10 mouse cellular contexts compared by ENCODE assay signal in the genomic region with DNA sequence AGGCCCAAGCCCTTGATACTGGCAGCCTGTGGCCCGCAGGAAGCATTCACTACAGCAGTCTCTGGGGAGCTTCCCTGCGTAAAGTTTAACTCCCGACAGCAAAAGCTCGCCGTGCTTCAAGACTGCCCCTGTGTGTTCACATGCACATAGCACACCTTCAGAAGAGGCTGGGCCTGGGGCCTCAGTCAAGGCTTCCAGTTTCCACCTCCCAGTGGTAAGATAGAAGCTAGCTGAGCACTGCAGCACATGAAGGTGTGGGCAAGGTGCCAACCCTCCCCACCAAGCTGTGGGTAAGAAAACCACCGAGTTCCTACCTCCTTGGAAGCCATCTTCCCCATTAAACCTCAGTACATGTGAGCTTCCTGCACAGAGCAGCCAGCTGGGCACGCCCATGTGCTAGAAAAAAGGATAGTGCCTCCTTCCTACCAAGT. TPM values are rescaled to one million over a fixed set of nuclear protein-coding genes. Genes with fewer than 3 reads are reported as not detected.
A peak's percentile ranks its signal among the peaks of the same experiment; 100 is the strongest.
DNase-seq lines count a peak whose midpoint lies in the region; ATAC-seq and TF ChIP-seq lines count a peak whose summit lies in the region.
"Had no signal": no experiment of that assay in that cellular context is flagged by ENCODE, and none has a peak within 500 bp of the region (broad histone marks: within the 10 kb centered on the region; RNA-seq: fewer than 3 reads in every experiment).

No protein-coding gene starts in this region.

- H3K9ac ChIP-seq in forebrain, postnatal 0 days, result no peak overlapping the region
- no peak overlapping the region for H3K9ac ChIP-seq in forebrain, embryonic 15.5 days (replicated peaks)
- H3K9ac ChIP-seq in midbrain, postnatal 0 days (replicated peaks; ENCODE audit: low read length, poor library complexity, severe bottlenecking), result no peak overlapping the region
- no peak overlapping the region for H3K9ac ChIP-seq in hindbrain, embryonic 13.5 days
- H3K9ac ChIP-seq: heart, embryonic 15.5 days had no signal

- peak; percentile 48 for TF ChIP-seq CTCF in forebrain, postnatal 0 days (IDR thresholded peaks at IDR 0.05; ENCODE audit: low read depth)
- peak; percentile 57 for TF ChIP-seq CTCF in midbrain, postnatal 0 days (IDR thresholded peaks at IDR 0.05)

- no peaks in the 10 kb centered on the region for H3K4me1 ChIP-seq in forebrain, postnatal 0 days (ENCODE audit: insufficient read depth)
- no peaks in the 10 kb centered on the region for H3K4me1 ChIP-seq in forebrain, embryonic 15.5 days
- H3K4me1 ChIP-seq in midbrain, postnatal 0 days (ENCODE audit: insufficient read depth, low read length), result no peaks in the 10 kb centered on the region
- H3K4me1 ChIP-seq in midbrain, embryonic 10.5 days, result no peaks in the 10 kb centered on the region
- peaks cover 17% of the 10 kb centered on the region for H3K4me1 ChIP-seq in hindbrain, embryonic 13.5 days (replicated peaks)

- WGBS in forebrain, postnatal 0 days, result 68% methylated on average over 7 of the region's 7 CpGs
- WGBS in forebrain, embryonic 15.5 days, result 75% methylated on average over 7 of the region's 7 CpGs
- 59% methylated on average over 7 of the region's 7 CpGs for WGBS in midbrain, postnatal 0 days
- 74% methylated on average over 7 of the region's 7 CpGs for WGBS in midbrain, embryonic 10.5 days
- WGBS in hindbrain, embryonic 13.5 days, result 72% methylated on average over 7 of the region's 7 CpGs

- H3K27me3 ChIP-seq in forebrain, postnatal 0 days (ENCODE audit: insufficient read depth, low read length), result no peaks in the 10 kb centered on the region
- no peaks in the 10 kb centered on the region for H3K27me3 ChIP-seq in forebrain, embryonic 15.5 days
- no peaks in the 10 kb centered on the region for H3K27me3 ChIP-seq in midbrain, postnatal 0 days (ENCODE audit: insufficient read depth, low read length)
- H3K27me3 ChIP-seq in midbrain, embryonic 10.5 days (ENCODE audit: low read depth, poor library complexity, severe bottlenecking), result no peaks in the 10 kb centered on the region
- H3K27me3 ChIP-seq in hindbrain, embryonic 13.5 days, result no peaks in the 10 kb centered on the region
- H3K27me3 ChIP-seq: heart, embryonic 15.5 days had no signal

- no peak for ATAC-seq in forebrain, postnatal 0 days
- ATAC-seq in forebrain, embryonic 15.5 days (replicated peaks), result no peak
- ATAC-seq in midbrain, postnatal 0 days (ENCODE audit: low FRiP score), result no peak
- peak; percentile 41; the same call in 1 of the 2 replicates for ATAC-seq in megakaryocyte-erythroid progenitor cell, adult 5-6 weeks (replicated peaks; ENCODE audit: low FRiP score, low TSS enrichment, poor library complexity, severe bottlenecking)
- no peak for ATAC-seq in hindbrain, embryonic 13.5 days (ENCODE audit: low FRiP score)

- H3K4me2 ChIP-seq in forebrain, postnatal 0 days (ENCODE audit: low read depth), result no peak overlapping the region
- no peak overlapping the region for H3K4me2 ChIP-seq in forebrain, embryonic 15.5 days (replicated peaks)
- H3K4me2 ChIP-seq in midbrain, postnatal 0 days (ENCODE audit: low read depth, low read length, poor library complexity, severe bottlenecking), result no peak overlapping the region
- no peak overlapping the region for H3K4me2 ChIP-seq in hindbrain, embryonic 13.5 days
- H3K4me2 ChIP-seq: heart, embryonic 15.5 days had no signal

- H3K36me3 ChIP-seq in forebrain, postnatal 0 days (ENCODE audit: insufficient read depth), result peaks cover 62% of the 10 kb centered on the region
- H3K36me3 ChIP-seq in forebrain, embryonic 15.5 days, result peaks cover 65% of the 10 kb centered on the region
- peaks cover 68% of the 10 kb centered on the region for H3K36me3 ChIP-seq in midbrain, postnatal 0 days (ENCODE audit: insufficient read depth, low read length)
- H3K36me3 ChIP-seq in midbrain, embryonic 10.5 days, result peaks cover 79% of the 10 kb centered on the region
- peaks cover 88% of the 10 kb centered on the region for H3K36me3 ChIP-seq in hindbrain, embryonic 13.5 days

- no peak overlapping the region for H3K4me3 ChIP-seq in forebrain, postnatal 0 days (ENCODE audit: low read depth, low read length)
- no peak overlapping the region for H3K4me3 ChIP-seq in forebrain, embryonic 15.5 days
- no peak overlapping the region for H3K4me3 ChIP-seq in midbrain, postnatal 0 days (ENCODE audit: low read depth, low read length)
- no peak overlapping the region for H3K4me3 ChIP-seq in midbrain, embryonic 10.5 days
- no peak overlapping the region for H3K4me3 ChIP-seq in hindbrain, embryonic 13.5 days
- H3K4me3 ChIP-seq: heart, embryonic 15.5 days had no signal

- no peaks in the 10 kb centered on the region for H3K9me3 ChIP-seq in forebrain, postnatal 0 days (ENCODE audit: low read length)
- H3K9me3 ChIP-seq in forebrain, embryonic 15.5 days, result no peaks in the 10 kb centered on the region
- no peaks in the 10 kb centered on the region for H3K9me3 ChIP-seq in midbrain, postnatal 0 days (ENCODE audit: low read length)
- no peaks in the 10 kb centered on the region for H3K9me3 ChIP-seq in midbrain, embryonic 10.5 days (replicated peaks)
- no peaks in the 10 kb centered on the region for H3K9me3 ChIP-seq in hindbrain, embryonic 13.5 days
- H3K9me3 ChIP-seq: heart, embryonic 15.5 days had no signal

- H3K27ac ChIP-seq in forebrain, postnatal 0 days (ENCODE audit: low read depth, low read length), result no peak overlapping the region
- no peak overlapping the region for H3K27ac ChIP-seq in forebrain, embryonic 15.5 days (replicated peaks)
- H3K27ac ChIP-seq in midbrain, postnatal 0 days (ENCODE audit: low read depth, low read length), result no peak overlapping the region
- no peak overlapping the region for H3K27ac ChIP-seq in midbrain, embryonic 10.5 days (replicated peaks)
- H3K27ac ChIP-seq in hindbrain, embryonic 13.5 days, result no peak overlapping the region
- H3K27ac ChIP-seq: heart, embryonic 15.5 days had no signal

- peak; percentile 10 for DNase-seq in forebrain, postnatal 0 days
- DNase-seq in midbrain, postnatal 0 days (ENCODE audit: low spot score), result peak; percentile 50
- no peak for DNase-seq in midbrain, embryonic 10.5 days (ENCODE audit: low spot score)
- peak; percentile 28 to 42 for DNase-seq in frontal cortex, postnatal 36 days (ENCODE audit: low spot score in 2 of 2)
- DNase-seq in thymus, postnatal 36 days, result peak; percentile 67 to 78

RNA-seq across cellular contexts. Expression of gene Jmjd4, which starts 24.2 kb away (rescaled TPM):
- total RNA-seq in forebrain, postnatal 0 days (2014; rRNA removed), result 26.5 and 27.7 TPM in 2 replicates
- 14.2 and 17.0 TPM in 2 replicates for polyA plus RNA-seq in forebrain, postnatal 0 days (2015; fragmentation: Nextera tagmentation; extraction: Ambion mirVana)
- polyA plus RNA-seq in forebrain, embryonic 15.5 days (2015; fragmentation: Nextera tagmentation; extraction: Ambion mirVana), result 13.9 TPM in 2 replicates
- 38.0 and 39.8 TPM in 2 replicates for total RNA-seq in midbrain, postnatal 0 days (2014; rRNA removed)
- 22.7 and 24.0 TPM in 2 replicates for polyA plus RNA-seq in midbrain, postnatal 0 days (2015; fragmentation: Nextera tagmentation; extraction: Ambion mirVana)
- 16.2 and 18.1 TPM in 2 replicates for polyA plus RNA-seq in midbrain, embryonic 10.5 days (2016; fragmentation: Nextera tagmentation; extraction: Ambion mirVana)
- 10.2 and 12.8 TPM in 2 replicates for total RNA-seq in megakaryocyte-erythroid progenitor cell, adult 5-6 weeks (2014; fragmentation: Nextera tagmentation)
- 7.4 and 10.3 TPM in 2 replicates for total RNA-seq in megakaryocyte-erythroid progenitor cell, adult 5-6 weeks (2017)
- polyA plus RNA-seq in hindbrain, embryonic 13.5 days (2015; fragmentation: Nextera tagmentation; extraction: Ambion mirVana), result 14.3 and 15.2 TPM in 2 replicates

RNA-seq across cellular contexts. Expression of gene Snap47, which starts 25.3 kb away (rescaled TPM):
- total RNA-seq in forebrain, postnatal 0 days (2014; rRNA removed), result 369 and 373 TPM in 2 replicates
- polyA plus RNA-seq in forebrain, postnatal 0 days (2015; fragmentation: Nextera tagmentation; extraction: Ambion mirVana), result 488 and 507 TPM in 2 replicates
- 354 and 388 TPM in 2 replicates for polyA plus RNA-seq in forebrain, embryonic 15.5 days (2015; fragmentation: Nextera tagmentation; extraction: Ambion mirVana)
- total RNA-seq in midbrain, postnatal 0 days (2014; rRNA removed), result 465 and 467 TPM in 2 replicates
- 588 and 631 TPM in 2 replicates for polyA plus RNA-seq in midbrain, postnatal 0 days (2015; fragmentation: Nextera tagmentation; extraction: Ambion mirVana)
- polyA plus RNA-seq in midbrain, embryonic 10.5 days (2016; fragmentation: Nextera tagmentation; extraction: Ambion mirVana), result 108 and 127 TPM in 2 replicates
- total RNA-seq in megakaryocyte-erythroid progenitor cell, adult 5-6 weeks (2014; fragmentation: Nextera tagmentation), result 8.7 and 11.5 TPM in 2 replicates
- 9.0 and 9.6 TPM in 2 replicates for total RNA-seq in megakaryocyte-erythroid progenitor cell, adult 5-6 weeks (2017)
- polyA plus RNA-seq in hindbrain, embryonic 13.5 days (2015; fragmentation: Nextera tagmentation; extraction: Ambion mirVana), result 448 and 460 TPM in 2 replicates

RNA-seq across cellular contexts. Expression of gene Zfp867, which starts 46.6 kb away (rescaled TPM):
- total RNA-seq in forebrain, postnatal 0 days (2014; rRNA removed), result 14.1 and 14.2 TPM in 2 replicates
- 5.6 and 7.5 TPM in 2 replicates for polyA plus RNA-seq in forebrain, postnatal 0 days (2015; fragmentation: Nextera tagmentation; extraction: Ambion mirVana)
- 14.8 and 15.9 TPM in 2 replicates for polyA plus RNA-seq in forebrain, embryonic 15.5 days (2015; fragmentation: Nextera tagmentation; extraction: Ambion mirVana)
- 7.6 and 11.2 TPM in 2 replicates for total RNA-seq in midbrain, postnatal 0 days (2014; rRNA removed)
- polyA plus RNA-seq in midbrain, postnatal 0 days (2015; fragmentation: Nextera tagmentation; extraction: Ambion mirVana), result 6.4 and 8.0 TPM in 2 replicates
- 9.5 and 11.3 TPM in 2 replicates for polyA plus RNA-seq in midbrain, embryonic 10.5 days (2016; fragmentation: Nextera tagmentation; extraction: Ambion mirVana)
- total RNA-seq in megakaryocyte-erythroid progenitor cell, adult 5-6 weeks (2014; fragmentation: Nextera tagmentation), result 2.0 and 2.6 TPM in 2 replicates
- 2.2 and 2.7 TPM in 2 replicates for total RNA-seq in megakaryocyte-erythroid progenitor cell, adult 5-6 weeks (2017)
- polyA plus RNA-seq in hindbrain, embryonic 13.5 days (2015; fragmentation: Nextera tagmentation; extraction: Ambion mirVana), result 12.7 and 13.2 TPM in 2 replicates

RNA-seq across cellular contexts. Expression of gene Prss38, which starts 50.2 kb away (rescaled TPM):
- not detected in 2 replicates for total RNA-seq in forebrain, postnatal 0 days (2014; rRNA removed)
- 0.12 TPM in 1 of 2 replicates, not detected in the other for polyA plus RNA-seq in forebrain, postnatal 0 days (2015; fragmentation: Nextera tagmentation; extraction: Ambion mirVana)
- polyA plus RNA-seq in forebrain, embryonic 15.5 days (2015; fragmentation: Nextera tagmentation; extraction: Ambion mirVana), result not detected in 2 replicates
- total RNA-seq in midbrain, postnatal 0 days (2014; rRNA removed), result not detected in 2 replicates
- 0.22 TPM in 1 of 2 replicates, not detected in the other for polyA plus RNA-seq in midbrain, postnatal 0 days (2015; fragmentation: Nextera tagmentation; extraction: Ambion mirVana)
- polyA plus RNA-seq in midbrain, embryonic 10.5 days (2016; fragmentation: Nextera tagmentation; extraction: Ambion mirVana), result not detected in 2 replicates
- not detected in 2 replicates for total RNA-seq in megakaryocyte-erythroid progenitor cell, adult 5-6 weeks (2014; fragmentation: Nextera tagmentation)
- total RNA-seq in megakaryocyte-erythroid progenitor cell, adult 5-6 weeks (2017), result not detected in 2 replicates
- not detected in 2 replicates for polyA plus RNA-seq in hindbrain, embryonic 13.5 days (2015; fragmentation: Nextera tagmentation; extraction: Ambion mirVana)
- polyA plus RNA-seq: heart, embryonic 15.5 days; neural tube, embryonic 14.5 days had no signal
